Mouse (Mus musculus): ENCODE results near the gene Efnb3. TPM values are rescaled to one million over a fixed set of nuclear protein-coding genes. Genes with fewer than 3 reads are reported as not detected.
"Not testable (repeated sequence)": the region's sequence is repeated elsewhere in the genome, so short reads cannot be mapped to it uniquely, and the experiment has no call there.

Efnb3 gene
- polyA plus RNA-seq, 1 experiment from 2014 or later = 4.6 TPM

DNA sequence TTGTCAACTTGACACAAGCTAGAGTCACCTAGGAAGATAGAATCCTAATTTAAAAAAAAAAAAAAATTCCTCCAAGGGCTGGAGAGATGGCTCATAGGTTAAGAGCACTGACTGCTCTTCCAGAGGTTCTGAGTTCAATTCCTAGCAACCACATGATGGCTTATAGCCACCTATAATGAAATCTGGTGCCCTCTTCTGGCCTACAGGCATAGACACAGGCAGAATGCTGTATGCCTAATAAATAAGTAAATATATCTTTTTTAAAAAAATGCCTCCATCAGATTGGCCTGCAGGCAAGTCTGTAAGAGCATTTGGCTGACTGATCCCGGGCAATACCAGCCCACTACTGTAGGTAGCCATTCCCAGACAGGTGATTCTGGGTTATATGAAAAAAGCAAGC, 25.0 kb downstream of the Efnb3 start:
- Histone ChIP-seq H3K9ac (ENCODE audit: low read depth, low read length) (no peak overlapping the region), H3K27ac (ENCODE audit: low read depth, low read length) (no peak overlapping the region), H3K4me2 (replicated peaks; ENCODE audit: low read depth) (no peak overlapping the region), H3K4me1 (replicated peaks; ENCODE audit: control insufficient read depth, insufficient read depth, low read length) (peaks cover 7% of the 10 kb centered on the region; the same call in 1 of the 2 replicates), H3K27me3 (replicated peaks; ENCODE audit: control insufficient read depth, insufficient read depth, low read length) (no peaks in the 10 kb centered on the region), H3K4me3 (ENCODE audit: low read depth, low read length) (no peak overlapping the region), H3K36me3 (ENCODE audit: control insufficient read depth, insufficient read depth) (no peaks in the 10 kb centered on the region), H3K9me3 (ENCODE audit: control insufficient read depth) (no peaks in the 10 kb centered on the region)
- ATAC-seq = no peak
- peak; percentile 52 for TF ChIP-seq CTCF (IDR thresholded peaks at IDR 0.05; ENCODE audit: low read depth)
- WGBS = 56% methylated on average over 1 of the region's 1 CpGs

DNA sequence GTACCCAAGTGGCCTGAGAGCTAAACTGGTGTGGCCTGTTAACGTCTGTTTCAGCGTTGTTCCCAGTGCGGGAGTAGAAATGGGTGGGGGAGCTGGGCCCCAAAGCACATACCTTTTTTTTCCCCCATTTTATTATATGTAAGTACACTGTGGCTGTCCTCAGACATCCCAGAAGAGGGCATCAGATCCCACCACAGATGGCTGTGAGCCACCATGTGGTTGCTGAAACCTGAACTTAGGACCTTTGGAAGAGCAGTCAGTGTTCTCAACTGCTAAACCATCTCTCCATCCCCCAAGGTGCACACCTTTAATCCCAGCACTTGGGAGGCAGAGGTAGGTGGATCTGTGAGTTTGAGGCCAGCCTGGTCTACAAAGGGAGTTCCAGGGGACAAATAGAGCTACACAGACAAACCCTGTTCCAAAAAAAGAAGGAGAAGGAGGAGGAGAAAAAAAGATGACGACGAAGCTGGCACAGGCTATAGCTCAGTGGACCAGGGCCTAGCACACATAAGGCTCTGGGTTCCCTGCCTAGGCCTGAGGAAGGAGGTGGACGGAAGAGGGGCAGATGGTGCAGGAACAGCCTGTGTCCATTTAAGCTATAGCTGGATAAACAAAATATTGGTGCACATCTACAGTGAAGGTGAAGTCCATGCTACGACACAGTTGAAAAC, 27.4 kb downstream of the Efnb3 start:
- Histone ChIP-seq H3K9me3 (ENCODE audit: control insufficient read depth) (no peaks in the 10 kb centered on the region), H3K4me1 (replicated peaks; ENCODE audit: control insufficient read depth, insufficient read depth, low read length) (no peaks in the 10 kb centered on the region), H3K36me3 (ENCODE audit: control insufficient read depth, insufficient read depth) (no peaks in the 10 kb centered on the region), H3K27me3 (replicated peaks; ENCODE audit: control insufficient read depth, insufficient read depth, low read length) (no peaks in the 10 kb centered on the region), H3K27ac (ENCODE audit: low read depth, low read length) (no peak overlapping the region), H3K9ac (ENCODE audit: low read depth, low read length) (no peak overlapping the region), H3K4me2 (replicated peaks; ENCODE audit: low read depth) (no peak overlapping the region), H3K4me3 (ENCODE audit: low read depth, low read length) (no peak overlapping the region)
- 69% methylated on average over 7 of the region's 7 CpGs for WGBS
- no peak for ATAC-seq
- peak; percentile 54 for TF ChIP-seq CTCF (IDR thresholded peaks at IDR 0.05; ENCODE audit: low read depth)

DNA sequence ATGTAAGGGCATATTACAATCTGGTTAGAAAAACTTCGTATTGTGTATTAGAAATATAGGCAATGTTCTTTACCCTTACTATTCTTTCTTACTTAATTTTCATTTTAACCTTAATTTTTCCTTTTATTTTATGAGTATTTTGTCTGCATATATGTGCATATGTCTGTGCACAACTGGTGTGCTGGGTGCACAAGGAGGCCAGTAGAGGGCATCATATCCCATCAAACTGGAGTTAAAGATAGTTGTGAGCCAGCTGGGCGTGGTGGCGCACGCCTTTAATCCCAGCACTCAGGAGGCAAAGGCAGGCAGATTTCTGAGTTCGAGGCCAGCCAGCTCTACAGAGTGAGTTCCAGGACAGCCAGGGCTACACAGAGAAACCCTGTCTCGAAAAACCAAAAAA, 29.2 kb downstream of the Efnb3 start:
- 89% methylated on average over 6 of the region's 6 CpGs for WGBS
- H3K9me3 ChIP-seq (ENCODE audit: control insufficient read depth); H3K4me3 ChIP-seq (ENCODE audit: low read depth, low read length); H3K27me3 ChIP-seq (replicated peaks; ENCODE audit: control insufficient read depth, insufficient read depth, low read length); H3K9ac ChIP-seq (ENCODE audit: low read depth, low read length); H3K4me2 ChIP-seq (replicated peaks; ENCODE audit: low read depth); H3K4me1 ChIP-seq (replicated peaks; ENCODE audit: control insufficient read depth, insufficient read depth, low read length); H3K27ac ChIP-seq (ENCODE audit: low read depth, low read length); H3K36me3 ChIP-seq (ENCODE audit: control insufficient read depth, insufficient read depth); ATAC-seq: not testable (repeated sequence)
- peak; percentile 43 for TF ChIP-seq CTCF (IDR thresholded peaks at IDR 0.05; ENCODE audit: low read depth)

DNA sequence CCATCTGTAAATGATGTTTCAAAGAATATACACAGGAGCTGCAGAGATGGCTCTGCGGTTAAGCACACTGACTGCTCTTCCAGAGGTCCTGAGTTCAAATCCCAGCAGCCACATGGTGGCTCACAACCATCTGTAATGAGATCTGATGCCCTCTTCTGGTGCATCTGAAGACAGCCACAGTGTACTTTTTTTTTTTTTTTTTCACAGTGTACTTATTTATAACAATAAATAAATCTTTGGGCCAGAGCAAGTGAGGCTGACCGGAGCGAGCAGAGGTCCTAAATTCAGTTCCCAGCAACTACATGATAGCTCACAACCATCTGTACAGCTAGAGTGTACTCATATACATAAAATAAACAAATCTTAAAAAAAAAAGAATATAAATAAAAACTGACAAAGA, 29.7 kb downstream of the Efnb3 start:
- H3K27me3 ChIP-seq (replicated peaks; ENCODE audit: control insufficient read depth, insufficient read depth, low read length); H3K9ac ChIP-seq (ENCODE audit: low read depth, low read length); H3K4me3 ChIP-seq (ENCODE audit: low read depth, low read length); ATAC-seq; H3K4me2 ChIP-seq (replicated peaks; ENCODE audit: low read depth); H3K27ac ChIP-seq (ENCODE audit: low read depth, low read length); H3K9me3 ChIP-seq (ENCODE audit: control insufficient read depth); H3K36me3 ChIP-seq (ENCODE audit: control insufficient read depth, insufficient read depth); H3K4me1 ChIP-seq (replicated peaks; ENCODE audit: control insufficient read depth, insufficient read depth, low read length): not testable (repeated sequence)
- WGBS = 75% methylated on average over 3 of the region's 3 CpGs

DNA sequence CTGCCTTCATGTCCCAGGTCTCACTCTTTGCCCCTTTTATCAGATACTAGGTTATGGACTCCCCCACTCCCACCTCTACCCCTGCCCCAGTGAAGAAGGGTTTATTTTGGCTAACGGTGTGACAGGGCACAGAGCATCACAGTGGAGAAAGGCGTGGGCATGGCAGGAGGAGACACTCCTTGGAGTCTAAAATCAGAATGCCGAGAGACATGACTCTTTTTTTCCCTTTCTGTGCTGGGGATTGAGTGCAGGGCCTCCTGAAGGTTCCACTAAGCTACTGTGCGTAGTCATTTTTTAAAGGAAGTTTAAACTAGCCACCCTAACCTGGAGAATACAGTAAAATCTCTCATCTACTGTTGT, 32.0 kb downstream of the Efnb3 start:
- WGBS = 93% methylated on average over 4 of the region's 4 CpGs
- H3K27ac ChIP-seq (ENCODE audit: low read depth, low read length) = no peak overlapping the region
- no peaks in the 10 kb centered on the region for H3K4me1 ChIP-seq (replicated peaks; ENCODE audit: control insufficient read depth, insufficient read depth, low read length)
- no peak for TF ChIP-seq CTCF (IDR thresholded peaks at IDR 0.05; ENCODE audit: low read depth)
- no peak for ATAC-seq
- H3K27me3 ChIP-seq (replicated peaks; ENCODE audit: control insufficient read depth, insufficient read depth, low read length) = no peaks in the 10 kb centered on the region
- H3K4me2 ChIP-seq (replicated peaks; ENCODE audit: low read depth) = no peak overlapping the region
- H3K36me3 ChIP-seq (ENCODE audit: control insufficient read depth, insufficient read depth) = no peaks in the 10 kb centered on the region
- no peak overlapping the region for H3K4me3 ChIP-seq (ENCODE audit: low read depth, low read length)
- no peak overlapping the region for H3K9ac ChIP-seq (ENCODE audit: low read depth, low read length)
- H3K9me3 ChIP-seq (ENCODE audit: control insufficient read depth) = no peaks in the 10 kb centered on the region

DNA sequence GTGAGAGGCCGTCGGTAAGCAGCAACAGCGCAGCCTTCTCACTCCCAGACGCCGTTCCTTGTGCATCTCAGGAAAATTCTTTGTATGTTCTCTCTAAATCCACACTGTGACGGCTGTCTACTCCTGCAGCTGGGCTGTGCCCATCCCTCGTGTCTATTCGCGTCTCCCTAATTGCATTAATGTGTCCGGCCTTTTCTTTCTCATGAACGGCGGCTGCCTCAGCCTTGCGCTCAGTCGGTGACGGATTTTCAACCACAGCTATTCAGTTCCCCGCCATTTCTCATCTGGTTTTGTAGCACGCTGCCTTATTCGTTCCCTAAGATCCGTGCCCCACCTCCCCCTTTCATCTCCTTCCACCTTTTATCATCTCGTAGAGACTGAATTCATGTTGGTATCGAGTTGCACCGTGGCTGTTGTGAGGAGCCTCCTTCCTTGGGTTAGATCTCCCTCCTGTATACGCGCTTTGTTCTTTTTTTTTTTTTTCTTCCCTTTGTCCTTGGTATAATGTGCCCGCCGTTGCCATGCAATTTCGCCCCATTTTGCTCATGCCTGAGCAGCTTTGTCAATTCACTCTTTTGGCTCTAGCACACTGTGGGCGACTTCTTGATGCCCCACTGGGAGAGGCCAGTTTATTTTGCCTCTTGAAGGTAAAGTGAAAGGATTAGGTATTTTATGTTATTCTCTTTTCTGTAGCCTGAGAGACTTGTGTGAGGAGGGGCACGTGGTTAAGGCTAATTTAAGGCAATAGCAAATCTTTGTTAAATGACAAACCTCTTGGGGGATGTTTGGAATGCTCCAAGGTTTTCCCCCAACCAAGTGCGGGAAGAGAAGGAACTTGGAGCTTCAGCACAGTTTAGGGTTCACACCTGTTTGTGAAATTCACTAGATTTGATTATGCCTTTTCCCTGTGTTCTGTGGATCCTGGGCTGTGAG, 32.6 kb downstream of the Efnb3 start:
- no peak for ATAC-seq

More for the DNA sequence above, 32.6 kb downstream of the Efnb3 start:
- WGBS = 24% methylated on average over 30 of the region's 30 CpGs
- H3K9ac ChIP-seq (ENCODE audit: low read depth, low read length) = no peak overlapping the region
- H3K36me3 ChIP-seq (ENCODE audit: control insufficient read depth, insufficient read depth) = no peaks in the 10 kb centered on the region
- H3K4me2 ChIP-seq (replicated peaks; ENCODE audit: low read depth) = peak overlapping the region; percentile 17; the same call in 1 of the 2 replicates
- H3K4me1 ChIP-seq (replicated peaks; ENCODE audit: control insufficient read depth, insufficient read depth, low read length) = no peaks in the 10 kb centered on the region
- no peaks in the 10 kb centered on the region for H3K9me3 ChIP-seq (ENCODE audit: control insufficient read depth)
- H3K4me3 ChIP-seq (ENCODE audit: low read depth, low read length) = 0 out of 2 replicates have a peak overlapping the region, but pooled peaks have one; percentile 1
- no peak overlapping the region for H3K27ac ChIP-seq (ENCODE audit: low read depth, low read length)
- no peaks in the 10 kb centered on the region for H3K27me3 ChIP-seq (replicated peaks; ENCODE audit: control insufficient read depth, insufficient read depth, low read length)
- no peak for TF ChIP-seq CTCF (IDR thresholded peaks at IDR 0.05; ENCODE audit: low read depth)

Data from intestine, postnatal 0 days (tissue).